In genomic region chr1:171411492-171411941, GRCm38 (mm10) we compare ENCODE assay signal across 8 mouse cellular contexts. TPM values are rescaled to one million over a fixed set of nuclear protein-coding genes. Genes with fewer than 3 reads are reported as not detected.
DNase-seq lines count a peak whose midpoint lies in the region; ATAC-seq and TF ChIP-seq lines count a peak whose summit lies in the region.

No protein-coding gene starts in this region.

- peak overlapping the region; percentile 98 for H3K9ac ChIP-seq in heart, adult 2 months (ENCODE audit: low read depth, low read length)
- H3K9ac ChIP-seq in forebrain, embryonic 13.5 days: peak overlapping the region; percentile 98
- peak overlapping the region; percentile 90 for H3K9ac ChIP-seq in liver, embryonic 15.5 days

- ATAC-seq in CD4-positive, CD25-positive, alpha-beta regulatory T cell, adult 4 months: peak; percentile 27
- peak; percentile 82 for ATAC-seq in forebrain, embryonic 13.5 days
- peak; percentile 62 for ATAC-seq in liver, embryonic 15.5 days (ENCODE audit: insufficient read depth)

- intact Hi-C loops in heart, adult 2 months (cut with DNase I): loop anchor here (1.0 to 5.0 kb wide), 3 partner anchors 41 to 123 kb away; partner anchors contain the start of gene Dedd

- peaks cover 2% of the 10 kb centered on the region; the same call in 1 of the 2 replicates for H3K79me2 ChIP-seq in heart, adult 2 months (replicated peaks; ENCODE audit: control insufficient read depth, insufficient read depth, low read length)

- H3K9me3 ChIP-seq in forebrain, embryonic 13.5 days (replicated peaks): no peaks in the 10 kb centered on the region
- no peaks in the 10 kb centered on the region for H3K9me3 ChIP-seq in liver, embryonic 15.5 days (replicated peaks)

- peaks cover 4% of the 10 kb centered on the region for H3K4me1 ChIP-seq in heart, adult 2 months (ENCODE audit: control insufficient read depth, insufficient read depth, low read length)
- H3K4me1 ChIP-seq in forebrain, embryonic 13.5 days: peaks cover 21% of the 10 kb centered on the region
- H3K4me1 ChIP-seq in liver, embryonic 15.5 days (replicated peaks): peaks cover 24% of the 10 kb centered on the region

- no peak for TF ChIP-seq POLR2A in heart, adult 2 months (IDR thresholded peaks at IDR 0.05; ENCODE audit: insufficient read depth, low read depth, low read length)

- 1% methylated on average over 39 of the region's 39 CpGs for WGBS in heart, adult 2 months
- WGBS in forebrain, embryonic 13.5 days: under 1% methylated on average over 27 of the region's 39 CpGs
- WGBS in liver, embryonic 15.5 days (ENCODE audit: insufficient replicate concordance): under 1% methylated on average over 39 of the region's 39 CpGs

- TF ChIP-seq CTCF in heart, adult 2 months (IDR thresholded peaks at IDR 0.05): no peak

- no peak for DNase-seq in heart, adult 2 months
- no peak for DNase-seq in heart, adult 11 months
- no peak for DNase-seq in adrenal gland, adult (ENCODE audit: inconsistent age in 2 of 2, low spot score in 1 of 2)
- DNase-seq in layer of hippocampus, adult 18-20 months (ENCODE audit: low spot score in 2 of 2): no peak
- DNase-seq in frontal cortex, adult 2 months (ENCODE audit: extremely low spot score in 1 of 2, low spot score in 1 of 2): no peak

- peak overlapping the region; percentile 89 for H3K4me3 ChIP-seq in heart, adult 2 months
- peak overlapping the region; percentile 92 for H3K4me3 ChIP-seq in forebrain, embryonic 13.5 days
- peak overlapping the region; percentile 86 for H3K4me3 ChIP-seq in liver, embryonic 15.5 days (replicated peaks)

- TF ChIP-seq EP300 in heart, adult 2 months (IDR thresholded peaks at IDR 0.05; ENCODE audit: insufficient read depth, low read depth, low read length): no peak

- H3K4me2 ChIP-seq in forebrain, embryonic 13.5 days: peak overlapping the region; percentile 60
- peak overlapping the region; percentile 75 for H3K4me2 ChIP-seq in liver, embryonic 15.5 days

- H3K27me3 ChIP-seq in heart, adult 2 months (ENCODE audit: control insufficient read depth, insufficient read depth, low read length): no peaks in the 10 kb centered on the region
- peaks cover 20% of the 10 kb centered on the region for H3K27me3 ChIP-seq in forebrain, embryonic 13.5 days
- H3K27me3 ChIP-seq in liver, embryonic 15.5 days: peaks cover 11% of the 10 kb centered on the region; the same call in 1 of the 2 replicates

- peak overlapping the region; percentile 95 for H3K27ac ChIP-seq in heart, adult 2 months
- peak overlapping the region; percentile 92 for H3K27ac ChIP-seq in forebrain, embryonic 13.5 days
- H3K27ac ChIP-seq in liver, embryonic 15.5 days (replicated peaks): peak overlapping the region; percentile 80

- no peaks in the 10 kb centered on the region for H3K36me3 ChIP-seq in heart, adult 2 months (ENCODE audit: control insufficient read depth, insufficient read depth, low read length)
- peaks cover 20% of the 10 kb centered on the region for H3K36me3 ChIP-seq in forebrain, embryonic 13.5 days (ENCODE audit: poor library complexity, severe bottlenecking)
- peaks cover 21% of the 10 kb centered on the region for H3K36me3 ChIP-seq in liver, embryonic 15.5 days (replicated peaks)

RNA-seq across cellular contexts. Expression of gene Usf1, which starts 0.4 kb away (rescaled TPM):
- total RNA-seq in heart, adult 2 months (2021): 10 to 100 TPM; 38.4 to 46.6 TPM
- polyA plus RNA-seq in heart, adult 2 months (2012; rRNA removed): 47.8 and 64.2 TPM in 2 replicates
- 100 to 1,000 TPM in 1 of 2 experiments, 10 to 100 TPM in 1; 62.2 to 115 TPM for polyA plus RNA-seq in CD4-positive, CD25-positive, alpha-beta regulatory T cell, adult 4 months (2017; shearing (Covaris generic))
- 205 and 211 TPM in 2 replicates for polyA plus RNA-seq in forebrain, embryonic 13.5 days (2015; fragmentation: Nextera tagmentation; extraction: Ambion mirVana)
- polyA plus RNA-seq in liver, embryonic 15.5 days (2015; fragmentation: Nextera tagmentation; extraction: Ambion mirVana): 18.6 and 21.3 TPM in 2 replicates
- 100 to 1,000 TPM; 133 to 142 TPM for total RNA-seq in layer of hippocampus, adult 18-20 months (2021)
- 105 and 119 TPM in 2 replicates for polyA plus RNA-seq in frontal cortex, adult 2 months (2012; rRNA removed)

RNA-seq across cellular contexts. Expression of gene Tstd1, which starts 7.2 kb away (rescaled TPM):
- total RNA-seq in heart, adult 2 months (2021): 1 to 10 TPM; 1.3 to 1.8 TPM
- polyA plus RNA-seq in heart, adult 2 months (2012; rRNA removed): 2.2 and 3.1 TPM in 2 replicates
- polyA plus RNA-seq in CD4-positive, CD25-positive, alpha-beta regulatory T cell, adult 4 months (2017; shearing (Covaris generic)): 10 to 100 TPM; 10.0 to 20.1 TPM
- polyA plus RNA-seq in forebrain, embryonic 13.5 days (2015; fragmentation: Nextera tagmentation; extraction: Ambion mirVana): 12.2 and 12.3 TPM in 2 replicates
- polyA plus RNA-seq in liver, embryonic 15.5 days (2015; fragmentation: Nextera tagmentation; extraction: Ambion mirVana): 2.1 and 2.5 TPM in 2 replicates
- total RNA-seq in layer of hippocampus, adult 18-20 months (2021): 1 to 10 TPM; 3.9 to 7.1 TPM
- 4.1 and 5.0 TPM in 2 replicates for polyA plus RNA-seq in frontal cortex, adult 2 months (2012; rRNA removed)

RNA-seq across cellular contexts. Expression of gene Arhgap30, which starts 22.8 kb away (rescaled TPM):
- total RNA-seq in heart, adult 2 months (2021): 1 to 10 TPM; 2.3 to 2.4 TPM
- 2.6 and 3.2 TPM in 2 replicates for polyA plus RNA-seq in heart, adult 2 months (2012; rRNA removed)
- 10 to 100 TPM; 74.7 to 90.4 TPM for polyA plus RNA-seq in CD4-positive, CD25-positive, alpha-beta regulatory T cell, adult 4 months (2017; shearing (Covaris generic))
- 0.35 and 0.36 TPM in 2 replicates for polyA plus RNA-seq in forebrain, embryonic 13.5 days (2015; fragmentation: Nextera tagmentation; extraction: Ambion mirVana)
- polyA plus RNA-seq in liver, embryonic 15.5 days (2015; fragmentation: Nextera tagmentation; extraction: Ambion mirVana): 5.0 and 5.3 TPM in 2 replicates
- 1 to 10 TPM; 1.9 TPM for total RNA-seq in layer of hippocampus, adult 18-20 months (2021)
- polyA plus RNA-seq in frontal cortex, adult 2 months (2012; rRNA removed): 1.4 and 1.8 TPM in 2 replicates

RNA-seq across cellular contexts. Expression of gene F11r, which starts 25.8 kb away (rescaled TPM):
- 10 to 100 TPM; 32.9 to 36.1 TPM for total RNA-seq in heart, adult 2 months (2021)
- 47.5 and 58.3 TPM in 2 replicates for polyA plus RNA-seq in heart, adult 2 months (2012; rRNA removed)
- 1 to 10 TPM in 1 of 2 experiments, under 1 TPM in 1; 0.16 to 1.1 TPM for polyA plus RNA-seq in CD4-positive, CD25-positive, alpha-beta regulatory T cell, adult 4 months (2017; shearing (Covaris generic))
- 8.4 and 9.7 TPM in 2 replicates for polyA plus RNA-seq in forebrain, embryonic 13.5 days (2015; fragmentation: Nextera tagmentation; extraction: Ambion mirVana)
- polyA plus RNA-seq in liver, embryonic 15.5 days (2015; fragmentation: Nextera tagmentation; extraction: Ambion mirVana): 29.7 and 32.8 TPM in 2 replicates
- 1 to 10 TPM; 4.4 to 5.6 TPM for total RNA-seq in layer of hippocampus, adult 18-20 months (2021)
- polyA plus RNA-seq in frontal cortex, adult 2 months (2012; rRNA removed): 8.6 and 9.5 TPM in 2 replicates

RNA-seq across cellular contexts. Expression of gene Nectin4, which starts 41.6 kb away (rescaled TPM):
- under 1 TPM; 0.13 to 0.23 TPM for total RNA-seq in heart, adult 2 months (2021)
- polyA plus RNA-seq in heart, adult 2 months (2012; rRNA removed): 0.21 and 0.29 TPM in 2 replicates
- under 1 TPM in 1 of 2 experiments, not detected in 1; 0.12 TPM for polyA plus RNA-seq in CD4-positive, CD25-positive, alpha-beta regulatory T cell, adult 4 months (2017; shearing (Covaris generic))
- 0.31 and 0.32 TPM in 2 replicates for polyA plus RNA-seq in forebrain, embryonic 13.5 days (2015; fragmentation: Nextera tagmentation; extraction: Ambion mirVana)
- polyA plus RNA-seq in liver, embryonic 15.5 days (2015; fragmentation: Nextera tagmentation; extraction: Ambion mirVana): 0.07 and 0.18 TPM in 2 replicates
- total RNA-seq in layer of hippocampus, adult 18-20 months (2021): 1 to 10 TPM; 6.3 to 6.7 TPM
- 2.6 and 3.1 TPM in 2 replicates for polyA plus RNA-seq in frontal cortex, adult 2 months (2012; rRNA removed)

Comparison
In these comparisons a context has a peak if more than half of its experiments do, and no peak if none do; other contexts are left out.
1. ATAC-seq: peak in every context shown above with its lines; median percentile 82 in forebrain, embryonic 13.5 days; 62 in liver, embryonic 15.5 days; 27 in CD4-positive, CD25-positive, alpha-beta regulatory T cell, adult 4 months.
2. RNA of gene Arhgap30, which starts 22.8 kb away (polyA plus RNA-seq): 74.7 to 90.4 TPM in CD4-positive, CD25-positive, alpha-beta regulatory T cell, adult 4 months; 5.0 to 5.3 TPM in liver, embryonic 15.5 days, 2.6 to 3.2 TPM in heart, adult 2 months, 1.4 to 1.8 TPM in frontal cortex, adult 2 months and 0.35 to 0.36 TPM in forebrain, embryonic 13.5 days; every median in the first group is over 10 times any median in the second.
3. Peak in every context shown above with its lines, with median percentiles within 50 percentile points of each other: H3K27ac ChIP-seq, H3K4me3 ChIP-seq and H3K9ac ChIP-seq.